In the genomic region with DNA sequence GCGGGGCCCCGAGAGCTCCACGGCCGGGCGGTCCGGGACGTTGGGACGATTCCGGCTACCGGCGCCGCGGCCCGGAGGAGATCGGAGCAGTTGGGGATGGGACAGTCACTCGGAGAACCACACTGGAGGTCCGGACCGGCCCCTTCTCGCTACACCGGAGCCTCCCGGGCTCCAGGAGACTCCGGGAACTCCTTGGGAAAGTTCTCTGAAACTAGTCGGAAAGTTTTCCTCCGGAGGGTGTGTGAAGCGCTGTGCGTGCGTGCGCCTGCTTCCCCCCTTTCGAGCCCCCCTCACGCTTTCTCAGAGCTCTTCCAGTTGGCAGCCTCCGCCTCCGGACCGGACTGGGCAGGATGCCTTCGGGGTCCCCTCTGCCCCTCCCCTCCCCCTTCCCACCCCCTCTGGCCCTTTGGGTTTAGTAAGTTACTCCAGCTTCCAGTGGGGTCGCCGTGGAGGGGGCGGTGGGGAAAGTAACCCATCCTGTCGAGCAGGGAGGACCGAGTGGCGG, we compare ENCODE assay signal across 10 mouse cellular contexts. TPM values are rescaled to one million over a fixed set of nuclear protein-coding genes. Genes with fewer than 3 reads are reported as not detected.
A peak's percentile ranks its signal among the peaks of the same experiment; 100 is the strongest.
DNase-seq lines count a peak whose midpoint lies in the region; ATAC-seq and TF ChIP-seq lines count a peak whose summit lies in the region.
"Had no signal": no experiment of that assay in that cellular context is flagged by ENCODE, and none has a peak within 500 bp of the region (broad histone marks: within the 10 kb centered on the region; RNA-seq: fewer than 3 reads in every experiment).

No protein-coding gene starts in this region.

- DNase-seq in Patski (ENCODE audit: low read depth, low spot score) = no peak
- DNase-seq in limb, embryonic 11.5 days (ENCODE audit: low spot score) = peak; percentile 68
- DNase-seq in midbrain, postnatal 0 days (ENCODE audit: low spot score) = peak; percentile 59
- no peak for DNase-seq in right cerebral cortex, postnatal 14 days
- DNase-seq in left cerebral cortex, adult 9 months (ENCODE audit: low spot score in 2 of 2) = no peak

- peak overlapping the region; percentile 97 for H3K9ac ChIP-seq in heart, embryonic 11.5 days (ENCODE audit: low read depth, low read length)
- H3K9ac ChIP-seq in limb, embryonic 11.5 days (ENCODE audit: low read length) = peak overlapping the region; percentile 72
- peak overlapping the region; percentile 63 for H3K9ac ChIP-seq in midbrain, postnatal 0 days (replicated peaks; ENCODE audit: low read length, poor library complexity, severe bottlenecking)

- CTCF ChIA-PET in Patski (lab: Charles Lee) = interaction anchor here (0.8 to 1.7 kb wide), 4 partner anchors 17 to 70 kb away, joined by 3 to 6 read pairs (median 4); partner anchors contain the start of gene Mien1

- peaks cover 2% of the 10 kb centered on the region; the same call in 1 of the 2 replicates for H3K4me1 ChIP-seq in erythroblast, embryonic 14.5 days (ENCODE audit: control insufficient read depth)
- peaks cover 56% of the 10 kb centered on the region for H3K4me1 ChIP-seq in heart, embryonic 11.5 days (ENCODE audit: control insufficient read depth, insufficient read depth, low read length)
- H3K4me1 ChIP-seq in limb, embryonic 11.5 days (ENCODE audit: control insufficient read depth, insufficient read depth, low read length) = peaks cover 16% of the 10 kb centered on the region
- peaks cover 6% of the 10 kb centered on the region; the same call in 1 of the 2 replicates for H3K4me1 ChIP-seq in midbrain, postnatal 0 days (ENCODE audit: insufficient read depth, low read length)

- H3K4me3 ChIP-seq in erythroblast, embryonic 14.5 days (replicated peaks) = peak overlapping the region; percentile 49
- peak overlapping the region; percentile 97 for H3K4me3 ChIP-seq in heart, embryonic 11.5 days (ENCODE audit: low read depth, low read length)
- peak overlapping the region; percentile 72 for H3K4me3 ChIP-seq in limb, embryonic 11.5 days (ENCODE audit: low read depth, low read length)
- H3K4me3 ChIP-seq in midbrain, postnatal 0 days (ENCODE audit: low read depth, low read length) = peak overlapping the region; percentile 55

- TF ChIP-seq CTCF in Patski (IDR thresholded peaks at IDR 0.05) = no peak
- TF ChIP-seq CTCF in midbrain, postnatal 0 days (IDR thresholded peaks at IDR 0.05) = no peak

- H3K27ac ChIP-seq in heart, embryonic 11.5 days (ENCODE audit: low read depth, low read length) = peak overlapping the region; percentile 97
- H3K27ac ChIP-seq in limb, embryonic 11.5 days (replicated peaks; ENCODE audit: low read depth, low read length) = peak overlapping the region; percentile 76
- H3K27ac ChIP-seq in midbrain, postnatal 0 days (ENCODE audit: low read depth, low read length) = peak overlapping the region; percentile 72; the same call in 1 of the 2 replicates
- H3K27ac ChIP-seq: macrophage had no signal

- H3K36me3 ChIP-seq in erythroblast, embryonic 14.5 days (ENCODE audit: control insufficient read depth) = no peaks in the 10 kb centered on the region
- no peaks in the 10 kb centered on the region for H3K36me3 ChIP-seq in heart, embryonic 11.5 days (ENCODE audit: control insufficient read depth, insufficient read depth, low read length)
- no peaks in the 10 kb centered on the region for H3K36me3 ChIP-seq in limb, embryonic 11.5 days (ENCODE audit: control insufficient read depth, insufficient read depth, low read length)
- no peaks in the 10 kb centered on the region for H3K36me3 ChIP-seq in midbrain, postnatal 0 days (ENCODE audit: insufficient read depth, low read length)
- H3K36me3 ChIP-seq: G1E had no signal

- no peaks in the 10 kb centered on the region for H3K9me3 ChIP-seq in erythroblast, embryonic 14.5 days (ENCODE audit: control insufficient read depth, low read length)
- H3K9me3 ChIP-seq in heart, embryonic 11.5 days (replicated peaks; ENCODE audit: control insufficient read depth, low read length) = no peaks in the 10 kb centered on the region
- no peaks in the 10 kb centered on the region for H3K9me3 ChIP-seq in limb, embryonic 11.5 days (ENCODE audit: control insufficient read depth, low read length)
- H3K9me3 ChIP-seq in midbrain, postnatal 0 days (ENCODE audit: low read length) = no peaks in the 10 kb centered on the region
- H3K9me3 ChIP-seq: G1E had no signal

- peak overlapping the region; percentile 80 for H3K4me2 ChIP-seq in heart, embryonic 11.5 days
- peak overlapping the region; percentile 57 for H3K4me2 ChIP-seq in limb, embryonic 11.5 days (ENCODE audit: low read depth, severe bottlenecking)
- peak overlapping the region; percentile 97 for H3K4me2 ChIP-seq in midbrain, postnatal 0 days (ENCODE audit: low read depth, low read length, poor library complexity, severe bottlenecking)

- no peak for ATAC-seq in erythroblast, adult 5-6 weeks (replicated peaks; ENCODE audit: low FRiP score, poor library complexity, severe bottlenecking)
- ATAC-seq in Patski = peak; percentile 13
- ATAC-seq in heart, embryonic 11.5 days (replicated peaks; ENCODE audit: insufficient number of reproducible peaks, low FRiP score, low TSS enrichment) = 0 out of 2 replicates have a peak, but pooled peaks have one; percentile 6
- 0 out of 2 replicates have a peak, but pooled peaks have one; percentile 27 for ATAC-seq in limb, embryonic 11.5 days (ENCODE audit: insufficient number of reproducible peaks, low FRiP score, low TSS enrichment, low read depth)
- peak; percentile 58; the same call in 1 of the 2 replicates for ATAC-seq in midbrain, postnatal 0 days (ENCODE audit: low FRiP score)

- in situ Hi-C loops in Patski (cut with MboI; ENCODE audit: low pct_unique_long_range_greater_than_20kb) = no loop called here

- POLR2A ChIA-PET in Patski (lab: Charles Lee) = interaction anchor here (0.6 to 3.3 kb wide), 8 partner anchors 8 to 185 kb away, joined by 3 to 17 read pairs (median 4); partner anchors contain the start of genes Mien1 and Pgap3

- 0% methylated on average over 39 of the region's 40 CpGs for WGBS in heart, embryonic 11.5 days (ENCODE audit: insufficient replicate concordance)
- under 1% methylated on average over 39 of the region's 40 CpGs for WGBS in limb, embryonic 11.5 days
- 0% methylated on average over 39 of the region's 40 CpGs for WGBS in midbrain, postnatal 0 days

- H3K27me3 ChIP-seq in erythroblast, embryonic 14.5 days (ENCODE audit: control insufficient read depth) = peaks cover 82% of the 10 kb centered on the region
- no peaks in the 10 kb centered on the region for H3K27me3 ChIP-seq in Patski
- H3K27me3 ChIP-seq in heart, embryonic 11.5 days (ENCODE audit: control insufficient read depth, insufficient read depth, low read length) = no peaks in the 10 kb centered on the region
- peaks cover 4% of the 10 kb centered on the region; the same call in 1 of the 2 replicates for H3K27me3 ChIP-seq in limb, embryonic 11.5 days (ENCODE audit: control insufficient read depth, insufficient read depth, low read length)
- H3K27me3 ChIP-seq in midbrain, postnatal 0 days (ENCODE audit: insufficient read depth, low read length) = peaks cover 24% of the 10 kb centered on the region

RNA-seq across cellular contexts. Expression of gene Erbb2, which starts 0.6 kb away (rescaled TPM):
- 0.01 TPM in 1 of 2 replicates, not detected in the other for polyA plus RNA-seq in erythroblast, embryonic 14.5 days (2012)
- 0.21 TPM in 1 of 2 replicates, not detected in the other for total RNA-seq in erythroblast, adult 5-6 weeks (2015; ENCODE audit: low replicate concordance)
- total RNA-seq in erythroblast, adult 5-6 weeks (2017; ENCODE audit: low replicate concordance) = 0.28 TPM in 1 of 2 replicates, not detected in the other
- 33.4 TPM for polyA plus RNA-seq in Patski (2021)
- polyA plus RNA-seq in heart, embryonic 11.5 days (2014; fragmentation: Nextera tagmentation; extraction: Ambion mirVana) = 48.0 and 56.4 TPM in 2 replicates
- 29.6 and 30.5 TPM in 2 replicates for polyA plus RNA-seq in limb, embryonic 11.5 days (2014; fragmentation: Nextera tagmentation; extraction: Ambion mirVana)
- 8.1 and 9.4 TPM in 2 replicates for total RNA-seq in midbrain, postnatal 0 days (2014; rRNA removed)
- polyA plus RNA-seq in midbrain, postnatal 0 days (2015; fragmentation: Nextera tagmentation; extraction: Ambion mirVana) = 3.9 and 4.5 TPM in 2 replicates
- polyA plus RNA-seq: G1E, macrophage had no signal

RNA-seq across cellular contexts. Expression of gene Pgap3, which starts 12.6 kb away (rescaled TPM):
- 0.91 and 1.1 TPM in 2 replicates for polyA plus RNA-seq in erythroblast, embryonic 14.5 days (2012)
- not detected in 2 replicates for total RNA-seq in erythroblast, adult 5-6 weeks (2015; ENCODE audit: low replicate concordance)
- total RNA-seq in erythroblast, adult 5-6 weeks (2017; ENCODE audit: low replicate concordance) = 0.56 TPM in 1 of 2 replicates, not detected in the other
- 9.9 TPM for polyA plus RNA-seq in Patski (2021)
- 10.6 and 13.7 TPM in 2 replicates for polyA plus RNA-seq in heart, embryonic 11.5 days (2014; fragmentation: Nextera tagmentation; extraction: Ambion mirVana)
- polyA plus RNA-seq in limb, embryonic 11.5 days (2014; fragmentation: Nextera tagmentation; extraction: Ambion mirVana) = 6.3 and 9.5 TPM in 2 replicates
- 10.1 and 10.9 TPM in 2 replicates for total RNA-seq in midbrain, postnatal 0 days (2014; rRNA removed)
- polyA plus RNA-seq in midbrain, postnatal 0 days (2015; fragmentation: Nextera tagmentation; extraction: Ambion mirVana) = 7.0 and 7.7 TPM in 2 replicates

RNA-seq across cellular contexts. Expression of gene Mien1, which starts 25.9 kb away (rescaled TPM):
- 3.1 and 4.4 TPM in 2 replicates for polyA plus RNA-seq in erythroblast, embryonic 14.5 days (2012)
- 13.4 and 19.9 TPM in 2 replicates for total RNA-seq in erythroblast, adult 5-6 weeks (2015; ENCODE audit: low replicate concordance)
- total RNA-seq in erythroblast, adult 5-6 weeks (2017; ENCODE audit: low replicate concordance) = 1.4 and 3.9 TPM in 2 replicates
- polyA plus RNA-seq in Patski (2021) = 100 TPM
- polyA plus RNA-seq in heart, embryonic 11.5 days (2014; fragmentation: Nextera tagmentation; extraction: Ambion mirVana) = 107 and 110 TPM in 2 replicates
- polyA plus RNA-seq in limb, embryonic 11.5 days (2014; fragmentation: Nextera tagmentation; extraction: Ambion mirVana) = 75.4 and 78.3 TPM in 2 replicates
- total RNA-seq in midbrain, postnatal 0 days (2014; rRNA removed) = 68.3 and 79.2 TPM in 2 replicates
- 243 and 246 TPM in 2 replicates for polyA plus RNA-seq in midbrain, postnatal 0 days (2015; fragmentation: Nextera tagmentation; extraction: Ambion mirVana)

RNA-seq across cellular contexts. Expression of gene Pnmt, which starts 26.6 kb away (rescaled TPM):
- polyA plus RNA-seq in erythroblast, embryonic 14.5 days (2012) = not detected in 2 replicates
- not detected in 2 replicates for total RNA-seq in erythroblast, adult 5-6 weeks (2015; ENCODE audit: low replicate concordance)
- total RNA-seq in erythroblast, adult 5-6 weeks (2017; ENCODE audit: low replicate concordance) = not detected in 2 replicates
- not detected for polyA plus RNA-seq in Patski (2021)
- polyA plus RNA-seq in heart, embryonic 11.5 days (2014; fragmentation: Nextera tagmentation; extraction: Ambion mirVana) = 3.9 and 4.8 TPM in 2 replicates
- 0.13 and 0.17 TPM in 2 replicates for polyA plus RNA-seq in limb, embryonic 11.5 days (2014; fragmentation: Nextera tagmentation; extraction: Ambion mirVana)
- total RNA-seq in midbrain, postnatal 0 days (2014; rRNA removed) = 1.1 and 4.3 TPM in 2 replicates
- polyA plus RNA-seq in midbrain, postnatal 0 days (2015; fragmentation: Nextera tagmentation; extraction: Ambion mirVana) = 3.4 and 3.9 TPM in 2 replicates
- total RNA-seq: G1E had no signal
- polyA plus RNA-seq: G1E, macrophage had no signal

RNA-seq across cellular contexts. Expression of gene Tcap, which starts 29.2 kb away (rescaled TPM):
- not detected in 2 replicates for polyA plus RNA-seq in erythroblast, embryonic 14.5 days (2012)
- not detected in 2 replicates for total RNA-seq in erythroblast, adult 5-6 weeks (2015; ENCODE audit: low replicate concordance)
- total RNA-seq in erythroblast, adult 5-6 weeks (2017; ENCODE audit: low replicate concordance) = not detected in 2 replicates
- polyA plus RNA-seq in Patski (2021) = not detected
- 149 and 151 TPM in 2 replicates for polyA plus RNA-seq in heart, embryonic 11.5 days (2014; fragmentation: Nextera tagmentation; extraction: Ambion mirVana)
- 0.41 and 0.53 TPM in 2 replicates for polyA plus RNA-seq in limb, embryonic 11.5 days (2014; fragmentation: Nextera tagmentation; extraction: Ambion mirVana)
- not detected in 2 replicates for total RNA-seq in midbrain, postnatal 0 days (2014; rRNA removed)
- not detected in 2 replicates for polyA plus RNA-seq in midbrain, postnatal 0 days (2015; fragmentation: Nextera tagmentation; extraction: Ambion mirVana)
- total RNA-seq: G1E had no signal
- polyA plus RNA-seq: G1E had no signal

Comparison
In these comparisons a context has a peak if more than half of its experiments do, and no peak if none do; other contexts are left out.
1. DNase-seq: peak in limb, embryonic 11.5 days (single experiment) and midbrain, postnatal 0 days (single experiment); none in Patski (single experiment), right cerebral cortex, postnatal 14 days (single experiment) and left cerebral cortex, adult 9 months (0 of 2).
2. RNA of gene Mien1, which starts 25.9 kb away (polyA plus RNA-seq): 243 to 246 TPM in midbrain, postnatal 0 days, 107 to 110 TPM in heart, embryonic 11.5 days, 100 TPM in Patski (single experiment) and 75.4 to 78.3 TPM in limb, embryonic 11.5 days; 3.1 to 4.4 TPM in erythroblast, embryonic 14.5 days; every median in the first group is over 10 times any median in the second.
3. Peak in every context shown above with its lines, with median percentiles within 50 percentile points of each other: H3K4me3 ChIP-seq, H3K27ac ChIP-seq, H3K4me2 ChIP-seq and H3K9ac ChIP-seq.